ENCODE assay signal across 8 mouse cellular contexts in the genomic region with DNA sequence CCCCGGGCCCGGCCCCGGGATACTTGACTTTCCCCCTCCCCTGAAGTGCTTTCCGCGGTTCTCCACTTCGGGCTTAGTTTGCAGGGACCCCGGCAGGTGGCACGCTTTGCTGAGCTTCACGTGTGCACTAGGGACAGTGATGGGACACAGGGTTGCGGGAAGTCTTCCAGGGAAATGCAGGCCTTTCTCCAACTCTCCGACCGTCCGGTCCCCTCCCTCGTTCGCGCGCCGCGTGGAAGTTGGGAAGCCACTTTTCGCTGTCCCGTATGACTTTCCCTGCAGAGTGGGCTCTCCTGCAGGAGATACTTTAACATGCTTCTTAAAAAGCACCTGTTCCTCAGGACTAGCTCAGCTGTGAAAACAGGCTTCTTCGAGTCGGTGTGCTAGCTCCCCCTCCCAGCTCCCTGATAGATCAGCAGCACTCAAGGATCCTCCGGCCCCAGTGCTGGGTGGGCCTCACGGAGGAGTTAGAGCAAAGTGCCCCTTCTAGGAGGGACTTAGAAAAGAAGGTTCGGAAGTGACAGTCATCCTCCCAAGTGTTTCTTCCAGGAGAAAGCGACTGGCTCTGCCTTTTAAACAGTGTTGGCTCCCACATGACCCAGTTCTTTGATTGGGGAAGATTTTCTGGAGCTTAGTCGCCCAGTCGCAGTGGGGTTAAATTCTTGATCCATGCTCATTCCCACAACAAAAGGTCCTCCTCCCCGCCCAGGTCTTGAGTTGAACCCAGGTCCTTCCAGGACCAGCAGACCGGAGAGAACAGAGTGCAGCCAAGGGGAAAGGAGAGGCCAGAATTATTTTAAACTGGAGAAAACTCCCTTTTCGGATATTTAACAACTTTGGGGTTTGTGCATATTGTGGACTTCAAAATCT. TPM values are rescaled to one million over a fixed set of nuclear protein-coding genes. Genes with fewer than 3 reads are reported as not detected.
DNase-seq lines count a peak whose midpoint lies in the region; ATAC-seq and TF ChIP-seq lines count a peak whose summit lies in the region.

No protein-coding gene starts in this region.

- peak; percentile 47 to 59 for DNase-seq in heart, adult 18-20 months
- DNase-seq in heart, postnatal 25 days (ENCODE audit: low spot score), result no peak
- DNase-seq in R1 (ENCODE audit: low read depth, low spot score), result peak; percentile 71
- DNase-seq in embryo, embryonic 11 days, result peak; percentile 65
- peak; percentile 56 for DNase-seq in heart, postnatal 4 days
- no peak for DNase-seq in limb, embryonic 11.5 days (ENCODE audit: low spot score)
- peak; percentile 42 for DNase-seq in midbrain, postnatal 0 days (ENCODE audit: low spot score)
- DNase-seq in layer of hippocampus, adult 11-12 months (ENCODE audit: low spot score), result no peak

- WGBS in limb, embryonic 11.5 days, result 4% methylated on average over 32 of the region's 32 CpGs
- 3% methylated on average over 30 of the region's 32 CpGs for WGBS in midbrain, postnatal 0 days

- 0 out of 2 replicates have a peak, but pooled peaks cover 5% of the 10 kb centered on the region for H3K4me1 ChIP-seq in limb, embryonic 11.5 days (ENCODE audit: control insufficient read depth, insufficient read depth, low read length)
- no peaks in the 10 kb centered on the region for H3K4me1 ChIP-seq in midbrain, postnatal 0 days (ENCODE audit: insufficient read depth, low read length)

- intact Hi-C loops in heart, postnatal 25 days (cut with DNase I), result loop anchor here (2.0 kb wide), 2 partner anchors 17 to 31 kb away; no protein-coding TSS in a partner anchor

- H3K9ac ChIP-seq in limb, embryonic 11.5 days (ENCODE audit: low read length), result peak overlapping the region; percentile 66
- H3K9ac ChIP-seq in midbrain, postnatal 0 days (replicated peaks; ENCODE audit: low read length, poor library complexity, severe bottlenecking), result peak overlapping the region; percentile 71

- peaks cover 14% of the 10 kb centered on the region for H3K27me3 ChIP-seq in limb, embryonic 11.5 days (ENCODE audit: control insufficient read depth, insufficient read depth, low read length)
- no peaks in the 10 kb centered on the region for H3K27me3 ChIP-seq in midbrain, postnatal 0 days (ENCODE audit: insufficient read depth, low read length)

- TF ChIP-seq CTCF in midbrain, postnatal 0 days (IDR thresholded peaks at IDR 0.05), result peak; percentile 37; the same call in 1 of the 2 replicates

- no peaks in the 10 kb centered on the region for H3K36me3 ChIP-seq in limb, embryonic 11.5 days (ENCODE audit: control insufficient read depth, insufficient read depth, low read length)
- H3K36me3 ChIP-seq in midbrain, postnatal 0 days (ENCODE audit: insufficient read depth, low read length), result no peaks in the 10 kb centered on the region

- peak overlapping the region; percentile 97 for H3K4me2 ChIP-seq in limb, embryonic 11.5 days (ENCODE audit: low read depth, severe bottlenecking)
- peak overlapping the region; percentile 99 for H3K4me2 ChIP-seq in midbrain, postnatal 0 days (ENCODE audit: low read depth, low read length, poor library complexity, severe bottlenecking)

- no peaks in the 10 kb centered on the region for H3K9me3 ChIP-seq in limb, embryonic 11.5 days (ENCODE audit: control insufficient read depth, low read length)
- H3K9me3 ChIP-seq in midbrain, postnatal 0 days (ENCODE audit: low read length), result no peaks in the 10 kb centered on the region

- H3K4me3 ChIP-seq in limb, embryonic 11.5 days (ENCODE audit: low read depth, low read length), result peak overlapping the region; percentile 64
- H3K4me3 ChIP-seq in midbrain, postnatal 0 days (ENCODE audit: low read depth, low read length), result peak overlapping the region; percentile 82

- H3K27ac ChIP-seq in limb, embryonic 11.5 days (replicated peaks; ENCODE audit: low read depth, low read length), result no peak overlapping the region
- no peak overlapping the region for H3K27ac ChIP-seq in midbrain, postnatal 0 days (ENCODE audit: low read depth, low read length)

- peak; percentile 32; the same call in 1 of the 2 replicates for ATAC-seq in limb, embryonic 11.5 days (ENCODE audit: insufficient number of reproducible peaks, low FRiP score, low TSS enrichment, low read depth)
- peak; percentile 58 for ATAC-seq in midbrain, postnatal 0 days (ENCODE audit: low FRiP score)

RNA-seq across cellular contexts. Expression of a gene that starts 42.4 kb away (rescaled TPM):
- 10 to 100 TPM; 51.5 to 62.3 TPM for total RNA-seq in heart, adult 18-20 months (2021)
- total RNA-seq in heart, postnatal 25 days (2021), result 10 to 100 TPM; 48.3 to 57.7 TPM
- 100 to 1,000 TPM; 104 to 114 TPM for total RNA-seq in heart, postnatal 4 days (2021)
- 28.0 and 31.2 TPM in 2 replicates for polyA plus RNA-seq in limb, embryonic 11.5 days (2014; fragmentation: Nextera tagmentation; extraction: Ambion mirVana)
- total RNA-seq in midbrain, postnatal 0 days (2014; rRNA removed), result 38.9 and 41.5 TPM in 2 replicates
- polyA plus RNA-seq in midbrain, postnatal 0 days (2015; fragmentation: Nextera tagmentation; extraction: Ambion mirVana), result 14.5 and 16.0 TPM in 2 replicates

Comparison
In these comparisons a context has a peak if more than half of its experiments do, and no peak if none do; other contexts are left out.
1. DNase-seq: peak in heart, adult 18-20 months (2 of 2), R1 (single experiment), embryo, embryonic 11 days (single experiment), heart, postnatal 4 days (single experiment) and midbrain, postnatal 0 days (single experiment); none in heart, postnatal 25 days (single experiment), limb, embryonic 11.5 days (single experiment) and layer of hippocampus, adult 11-12 months (single experiment).